Mouse (Mus musculus) MEL-GATA-1-ER (cell line): ENCODE data around the gene Gm867.

ENCODE experiments used
- DNase-seq: peaks from one replicate; pipeline ENCODE4 v3.0.0-alpha.2; 2012; ENCODE audit warnings: low read depth; ENCODE audit errors: extremely low read depth

The Gm867 gene

GRCm38 (mm10) chr10:75936909-75937667 lies 3.4 kb downstream of the Gm867 start:
- DNase-seq: no peak

- peak; percentile 70 for DNase-seq
These were observed 4.6 kb downstream of the Gm867 start, which contains the start of gene Mmp11 for GRCm38 (mm10) chr10:75935680-75936541. Gene Mmp11, minus strand, starts transcription at chr10:75936496.

DNA sequence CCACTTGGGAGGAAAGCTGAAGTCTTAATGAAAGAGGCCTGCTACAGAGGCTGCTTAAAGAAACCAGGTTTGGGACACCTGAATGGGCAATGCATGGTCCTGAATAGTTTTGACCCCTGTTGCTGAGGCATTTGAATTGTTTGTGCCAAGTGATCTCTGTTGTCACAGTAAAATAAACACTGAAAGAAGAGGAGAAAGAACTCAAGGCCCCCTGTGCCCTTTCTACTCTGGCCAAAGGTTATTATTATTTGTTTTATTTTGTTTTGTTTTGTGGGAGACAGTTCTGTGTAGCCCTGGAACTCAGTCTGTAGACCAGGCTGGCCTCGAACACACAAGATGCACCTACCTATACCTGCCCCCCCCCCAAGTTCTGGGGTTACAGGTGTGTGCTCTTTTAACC lies 5.5 kb downstream of the Gm867 start:
- DNase-seq: no peak

DNA sequence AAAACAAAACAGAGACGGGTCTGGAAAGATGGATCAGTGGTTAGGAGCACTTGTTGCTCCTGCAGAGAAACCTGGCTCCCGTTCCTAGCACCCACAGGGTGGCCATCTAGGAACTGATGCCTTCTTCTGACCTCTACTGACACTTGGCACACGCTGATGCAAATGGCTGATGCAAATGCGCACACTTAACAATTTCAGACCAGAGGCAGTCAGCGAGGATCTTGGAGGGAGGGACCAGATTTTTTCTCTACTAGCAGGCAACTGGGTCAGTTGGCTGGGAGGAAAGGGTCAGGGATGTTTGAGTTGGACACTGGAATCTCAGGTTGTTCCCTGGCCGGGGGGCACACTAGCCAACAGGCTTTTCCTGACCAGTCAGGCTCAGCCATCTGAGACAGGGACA lies 7.6 kb downstream of the Gm867 start, which contains the start of gene Chchd10:
Gene Chchd10, plus strand, starts transcription at position 240 of the 400 bp plus-strand sequence.
- no peak for DNase-seq

GRCm38 (mm10) chr10:75932081-75932678 lies 8.3 kb downstream of the Gm867 start:
- DNase-seq: no peak

DNA sequence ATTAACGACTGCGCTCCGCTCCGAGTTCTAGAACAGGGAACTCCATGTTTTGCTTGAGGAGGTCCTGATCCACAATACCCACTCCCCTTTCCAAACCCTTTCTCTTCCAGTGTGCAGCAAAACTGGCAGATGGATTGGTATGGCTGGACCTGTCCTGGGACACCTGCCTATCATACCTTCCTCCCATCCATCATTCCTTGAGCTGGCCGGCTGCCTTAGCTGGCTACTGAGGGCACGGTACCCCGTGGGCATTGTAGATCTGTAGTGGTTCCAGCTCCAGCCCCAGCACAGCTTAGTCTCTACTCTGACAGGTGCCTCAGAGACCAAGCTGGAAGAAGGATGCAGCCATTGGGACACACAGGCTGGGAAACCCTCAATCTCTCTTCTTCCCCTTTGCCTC lies 9.2 kb downstream of the Gm867 start:
- no peak for DNase-seq

GRCm38 (mm10) chr10:75930304-75930703 lies 10.2 kb downstream of the Gm867 start:
- no peak for DNase-seq

DNA sequence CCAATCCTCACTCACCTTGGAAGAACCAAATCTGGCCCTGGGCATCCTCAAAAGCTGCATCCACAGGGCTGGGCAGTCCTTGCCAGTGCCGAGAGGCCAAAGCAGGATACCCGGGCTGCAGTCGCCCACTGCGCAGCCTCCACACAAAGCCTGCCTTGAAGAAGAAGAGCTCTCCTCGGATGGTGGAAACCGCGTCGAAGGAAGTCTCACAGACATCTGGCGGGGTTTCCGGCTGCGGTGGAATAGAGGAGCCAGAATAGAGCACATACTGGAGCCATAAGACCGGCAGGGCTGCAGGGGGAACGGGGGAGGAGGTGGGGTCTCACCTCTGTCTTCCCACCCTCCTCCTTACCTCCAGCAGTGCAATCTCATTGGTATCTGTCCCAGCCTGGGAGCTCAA lies 14.1 kb downstream of the Gm867 start:
- no peak for DNase-seq

- no peak for DNase-seq
These were observed 16.1 kb downstream of the Gm867 start for GRCm38 (mm10) chr10:75924324-75924723.

DNA sequence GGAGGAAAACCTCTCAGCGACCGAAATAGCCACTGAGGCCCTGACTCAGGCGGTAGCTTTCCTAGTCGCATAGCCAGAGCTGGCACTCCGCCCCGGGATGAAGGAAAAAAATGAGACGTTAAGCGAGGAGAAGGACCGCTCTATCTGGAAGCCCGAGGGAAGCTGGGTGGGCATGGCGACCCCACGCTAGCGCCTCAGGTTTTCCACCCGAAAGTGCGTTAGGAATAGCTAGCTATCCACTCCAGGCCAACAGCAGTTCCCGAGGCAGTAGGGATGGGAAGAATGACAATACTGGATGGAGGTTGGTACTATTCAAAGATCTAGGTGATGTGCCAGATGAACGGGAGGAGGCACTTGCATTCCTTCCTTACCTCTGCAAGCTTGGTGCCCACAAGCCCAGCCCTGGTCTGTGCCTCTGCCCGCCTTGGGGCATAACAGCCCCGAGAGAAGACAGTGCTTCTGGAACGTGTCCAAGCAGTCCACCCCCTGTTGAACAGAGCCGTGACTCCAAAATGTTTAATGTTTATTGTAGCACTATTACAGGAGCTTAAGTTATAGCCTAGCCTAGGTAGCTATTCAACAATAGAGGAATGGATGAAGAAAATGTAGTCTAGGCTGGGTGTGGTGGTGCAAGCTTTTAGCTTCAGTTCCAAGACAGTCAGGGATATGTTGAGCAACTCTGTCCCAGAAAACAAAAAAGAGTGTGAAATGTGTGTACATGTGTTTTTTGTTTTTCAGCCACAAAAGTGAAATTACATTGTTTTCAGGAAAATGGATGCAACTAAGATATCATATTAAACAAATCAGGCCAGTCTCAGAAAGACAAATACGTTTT lies 18.5 kb downstream of the Gm867 start:
- DNase-seq: peak; percentile 3

GRCm38 (mm10) chr10:75921026-75921725 lies 19.3 kb downstream of the Gm867 start, which contains the start of gene Smarcb1:
Gene Smarcb1, minus strand, starts transcription at chr10:75921617.
- peak; percentile 78 for DNase-seq

DNA sequence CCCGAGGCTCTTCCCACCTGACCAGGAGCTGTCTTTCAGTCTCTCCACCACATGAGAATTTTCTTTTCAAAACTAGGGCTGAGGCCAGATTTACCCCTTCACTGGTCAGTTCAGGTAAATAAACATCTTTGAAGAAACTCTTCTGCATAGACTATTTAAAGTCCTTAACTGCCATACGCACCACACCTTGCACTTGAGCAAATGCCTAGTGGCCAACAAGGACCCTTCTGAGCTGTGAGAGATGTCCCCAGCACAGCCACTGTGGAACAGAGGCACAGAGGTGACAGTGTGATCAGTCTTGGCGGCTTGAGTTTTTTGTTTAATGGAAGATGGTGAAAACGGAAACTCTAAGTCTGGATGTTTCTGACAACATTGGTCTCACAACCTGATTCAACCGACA lies 21.4 kb downstream of the Gm867 start:
- DNase-seq: no peak

DNA sequence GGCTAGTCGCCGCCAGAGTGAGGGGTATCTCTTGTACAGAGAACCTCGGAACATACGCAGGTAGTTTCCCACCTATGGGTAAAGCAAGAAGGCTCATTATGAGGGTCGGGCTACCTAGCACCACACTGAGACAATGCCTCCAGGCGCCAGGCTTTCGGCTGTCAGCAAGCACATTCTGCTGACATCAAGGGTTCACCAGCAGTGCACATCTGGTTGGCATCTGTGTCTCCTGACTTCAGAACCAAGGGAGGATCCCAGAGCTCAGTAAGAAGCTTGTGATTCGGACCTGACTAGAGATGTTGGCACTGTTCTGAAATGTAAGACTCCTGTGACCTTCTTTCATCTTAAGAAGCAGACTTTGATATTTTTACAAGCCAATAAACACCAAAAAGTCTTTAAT lies 23.6 kb downstream of the Gm867 start:
- no peak for DNase-seq

DNA sequence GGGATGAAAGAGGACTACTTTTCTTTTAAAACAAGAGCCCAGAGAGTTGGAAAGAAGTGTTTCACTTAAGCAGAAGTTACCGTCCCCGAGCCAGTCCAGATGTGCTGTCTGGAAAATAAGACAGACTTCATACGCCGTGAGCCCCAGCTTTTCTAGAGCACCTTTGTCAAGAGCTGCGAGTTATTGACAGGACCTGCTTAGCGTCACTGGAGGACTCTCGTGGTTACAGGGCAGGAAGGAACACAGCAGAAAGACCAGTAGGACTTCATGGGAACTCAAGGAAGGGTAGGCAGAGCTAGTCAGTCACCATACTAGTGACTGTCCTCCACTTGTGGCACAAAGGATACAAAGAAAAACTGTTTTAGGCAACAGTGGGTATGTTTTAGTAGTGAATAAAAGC lies 24.9 kb downstream of the Gm867 start:
- no peak for DNase-seq

GRCm38 (mm10) chr10:75913013-75913589 lies 27.4 kb downstream of the Gm867 start:
- no peak for DNase-seq

DNA sequence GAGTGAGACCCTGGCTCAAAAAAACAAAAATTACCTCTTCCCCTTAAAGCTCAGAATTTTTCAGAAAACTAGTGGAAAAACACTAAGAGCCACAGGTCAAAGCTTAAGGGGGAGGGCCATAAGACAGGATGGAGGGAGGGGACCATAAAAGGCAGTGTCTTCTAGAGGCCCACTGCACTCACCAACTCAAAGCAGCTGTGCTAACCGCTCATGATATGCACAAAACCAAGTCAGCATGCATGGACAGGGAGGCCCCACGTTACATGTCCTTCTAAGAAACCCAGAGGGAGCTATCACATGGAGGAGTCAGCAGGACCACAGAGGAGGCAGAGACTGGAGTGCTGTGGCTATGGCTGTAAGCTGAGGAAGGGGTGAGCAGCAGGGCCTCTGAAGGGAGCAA lies 29.8 kb downstream of the Gm867 start:
- DNase-seq: no peak

GRCm38 (mm10) chr10:75906882-75907281 lies 33.6 kb downstream of the Gm867 start:
- no peak for DNase-seq

- no peak for DNase-seq
These were observed 36.1 kb downstream of the Gm867 start for GRCm38 (mm10) chr10:75904391-75904790.

GRCm38 (mm10) chr10:75898846-75899245 lies 41.6 kb downstream of the Gm867 start:
- no peak for DNase-seq

GRCm38 (mm10) chr10:75898039-75898564 lies 42.4 kb downstream of the Gm867 start:
- no peak for DNase-seq
